Mouse (Mus musculus) G1E-ER4 (cell line): ENCODE results near the gene Prdm9. TPM values are rescaled to one million over a fixed set of nuclear protein-coding genes. Genes with fewer than 3 reads are reported as not detected.

ENCODE experiments used
- GATA1 ChIP-seq: IDR thresholded peaks from one replicate; pipeline ENCODE4 v1.8.0; 2012; ENCODE audit warnings: low read length, inconsistent platforms
- polyA plus RNA-seq: library from polyadenylated mRNA; stranded (reverse); fragments of >175 nt; gene quantifications from 2 replicates; pipeline ENCODE4 v1.2.3, GENCODE M21; 2012

Prdm9 gene
- polyA plus RNA-seq, result 0.41 and 0.63 TPM in 2 replicates

DNA sequence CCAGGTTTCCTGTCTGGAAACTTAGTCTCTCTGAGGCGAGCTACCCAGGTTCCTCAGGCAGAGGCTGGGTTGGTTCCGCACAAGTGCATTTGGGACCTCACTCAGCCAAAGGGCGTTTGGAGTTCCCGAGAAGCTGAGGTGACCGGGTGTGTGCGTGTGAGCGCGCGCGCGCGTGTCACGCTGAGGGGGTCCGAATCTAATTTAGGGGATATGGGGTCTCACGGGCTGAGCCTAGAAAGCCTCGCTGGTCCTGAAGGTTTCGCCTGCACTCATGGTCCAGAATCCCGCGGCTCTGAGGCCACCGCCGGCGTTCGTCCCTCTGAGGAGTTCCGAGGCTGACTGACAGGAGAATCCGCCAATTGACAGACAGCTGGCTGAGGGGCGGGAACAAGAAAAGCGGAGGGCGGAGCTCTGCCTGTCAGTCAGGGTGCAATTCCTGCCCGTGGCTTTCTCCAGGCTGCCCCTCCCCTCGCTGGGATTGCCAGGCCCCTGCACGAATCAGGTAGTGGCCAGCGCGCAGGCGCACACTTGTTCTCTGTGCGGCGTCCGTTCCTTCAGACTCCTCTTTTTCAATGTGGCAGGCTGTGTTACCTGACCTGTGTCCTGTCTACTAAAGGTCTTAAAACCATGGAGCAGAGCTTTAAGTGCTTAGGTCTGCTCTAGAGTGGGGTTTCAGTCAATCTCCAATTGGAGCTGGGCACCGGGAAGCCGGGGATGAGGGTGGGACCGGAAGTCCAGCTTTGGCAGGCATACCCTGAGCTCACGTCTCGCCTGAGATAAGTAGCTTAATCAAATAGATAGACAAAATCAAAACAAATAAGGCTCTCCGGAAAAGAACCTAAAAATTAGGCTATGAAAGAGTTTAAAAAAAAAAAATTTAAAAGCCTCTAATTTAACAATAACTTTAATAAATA lies at the start of gene Prdm9:
TSS of gene Prdm9 (minus strand) at position 341 of the 914 bp plus-strand sequence.
- no peak for TF ChIP-seq GATA1

GRCm38 (mm10) chr17:15599496-15599895 lies 35.3 kb upstream of the Prdm9 start:
- no peak for TF ChIP-seq GATA1

- no peak for TF ChIP-seq GATA1
These were observed 27.2 kb upstream of the Prdm9 start for GRCm38 (mm10) chr17:15591216-15591881.

DNA sequence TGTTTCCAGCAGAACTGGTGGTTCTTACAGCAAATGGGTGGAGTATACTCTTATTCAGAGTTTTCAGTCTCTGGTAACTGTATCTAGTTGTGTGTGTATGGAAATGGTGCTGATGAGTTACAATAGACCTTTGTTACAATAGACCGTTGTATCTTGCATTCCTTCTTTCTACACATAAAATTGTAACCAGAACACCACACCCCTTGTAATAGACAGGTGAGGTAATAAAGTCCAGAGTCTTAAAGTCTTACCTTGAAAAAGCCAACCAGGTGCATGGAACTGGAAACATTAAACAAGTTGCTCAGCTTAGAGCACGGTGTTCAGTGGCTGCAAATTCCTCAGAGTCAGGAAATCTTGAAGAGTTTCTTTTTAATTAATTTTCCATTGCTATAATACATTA lies 24.0 kb upstream of the Prdm9 start:
- TF ChIP-seq GATA1, result no peak

DNA sequence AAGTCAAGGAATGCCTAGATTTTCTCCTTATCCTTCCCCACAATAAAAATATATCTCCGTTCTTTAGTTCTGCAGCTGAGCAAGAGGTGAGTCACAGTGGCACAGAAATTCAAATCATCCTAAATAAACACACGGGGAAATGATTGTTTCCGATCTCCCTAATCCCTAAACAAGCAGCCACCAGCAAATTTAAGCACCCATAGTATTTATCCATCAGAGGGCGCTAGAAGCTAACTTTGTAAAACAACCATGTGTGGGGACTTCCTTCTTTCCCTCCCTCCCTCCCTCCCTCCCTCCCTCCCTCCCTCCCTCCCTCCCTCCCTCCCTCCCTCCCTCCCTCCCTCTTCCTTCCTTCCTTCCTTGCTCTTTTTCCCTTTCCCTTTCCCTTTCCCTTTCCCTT lies 21.5 kb upstream of the Prdm9 start:
- TF ChIP-seq GATA1, result no peak

DNA sequence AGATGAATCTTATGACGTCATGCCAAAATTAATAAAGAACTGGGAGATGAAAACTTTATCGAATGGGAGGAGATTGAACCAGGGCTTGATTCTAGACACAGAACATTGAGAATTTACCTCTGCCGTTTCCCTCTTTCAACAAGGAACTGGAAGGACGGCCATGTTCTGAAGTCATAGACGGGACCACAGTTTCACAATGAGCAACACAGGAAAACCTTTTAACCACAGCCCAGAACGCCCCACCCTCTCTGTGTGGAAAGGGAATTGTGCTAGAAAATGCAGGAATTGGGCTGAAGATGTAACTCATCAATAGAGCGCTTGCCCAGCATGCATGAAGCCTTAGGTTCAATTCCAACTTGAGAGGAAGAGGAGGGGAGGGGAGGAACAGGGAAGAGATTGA lies 18.9 kb upstream of the Prdm9 start:
- TF ChIP-seq GATA1, result no peak

DNA sequence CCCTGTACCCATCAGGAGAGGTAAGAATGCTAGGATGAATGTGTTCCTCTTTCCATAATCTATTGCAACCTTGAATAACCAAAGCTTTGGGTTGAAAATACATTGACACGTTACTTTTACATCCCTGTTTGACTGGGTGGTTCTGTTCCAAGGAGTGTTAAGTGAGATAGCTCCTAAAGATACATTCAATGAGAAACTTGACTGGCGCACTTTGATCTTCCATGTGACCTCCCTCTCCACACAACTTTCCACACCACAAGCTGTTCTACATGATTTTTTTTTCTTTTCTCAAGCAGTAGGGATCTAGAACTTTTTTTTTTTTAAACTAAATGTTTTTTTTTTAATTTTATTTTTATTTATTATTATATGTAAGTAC lies 15.9 kb upstream of the Prdm9 start:
- TF ChIP-seq GATA1, result no peak

DNA sequence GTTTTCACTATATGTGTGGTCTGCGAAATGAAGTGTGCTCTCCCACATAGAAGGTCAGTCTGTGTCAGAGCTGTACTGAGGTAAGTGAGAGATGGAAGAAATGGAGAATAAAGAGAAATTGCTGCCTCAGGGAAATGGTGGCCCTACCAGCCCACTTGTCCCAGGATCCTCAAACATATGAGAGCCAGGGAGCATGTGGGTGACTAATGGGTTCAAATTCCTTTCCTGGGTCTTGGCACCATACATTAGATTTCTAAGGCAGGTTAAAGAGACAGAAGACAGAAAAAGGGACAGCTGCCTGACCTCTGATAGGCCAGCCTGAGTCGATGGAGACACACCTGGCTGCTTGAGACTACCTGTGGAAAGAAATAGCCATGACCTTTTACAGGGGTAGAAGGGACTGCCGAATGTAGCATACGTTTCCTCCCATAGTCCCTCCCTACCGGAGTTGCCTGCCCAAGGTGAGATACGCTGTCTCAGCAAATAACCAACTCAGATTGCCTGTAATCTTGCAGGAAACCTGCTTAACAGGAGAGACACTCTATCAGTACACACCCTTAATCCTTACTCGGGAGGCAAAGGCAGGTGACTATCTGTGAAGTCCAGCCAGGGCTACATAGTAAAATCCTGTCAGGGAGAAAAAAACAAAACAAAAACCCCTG lies 15.4 kb upstream of the Prdm9 start:
- TF ChIP-seq GATA1, result no peak

GRCm38 (mm10) chr17:15577291-15577694 lies 13.1 kb upstream of the Prdm9 start:
- no peak for TF ChIP-seq GATA1

GRCm38 (mm10) chr17:15575056-15575455 lies 10.9 kb upstream of the Prdm9 start:
- no peak for TF ChIP-seq GATA1

DNA sequence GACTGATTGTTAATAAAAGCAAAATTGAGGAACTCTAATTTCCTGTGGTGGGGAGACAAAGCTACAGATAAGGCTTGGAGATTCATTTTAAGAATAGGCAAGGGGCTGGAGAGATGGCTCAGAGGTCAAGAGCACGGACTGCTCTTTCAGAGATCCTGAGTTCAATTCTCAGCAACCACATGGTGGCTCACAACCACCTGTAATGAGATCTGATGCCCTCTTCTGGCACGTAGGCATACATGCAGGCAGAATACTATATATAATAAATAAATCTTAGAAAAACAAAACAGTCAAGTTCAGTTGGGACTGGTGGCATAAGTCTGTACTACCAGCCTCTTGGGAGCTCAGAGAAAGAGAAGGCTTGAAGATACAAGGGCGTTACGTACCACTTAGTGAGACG lies 2.8 kb upstream of the Prdm9 start:
- no peak for TF ChIP-seq GATA1

DNA sequence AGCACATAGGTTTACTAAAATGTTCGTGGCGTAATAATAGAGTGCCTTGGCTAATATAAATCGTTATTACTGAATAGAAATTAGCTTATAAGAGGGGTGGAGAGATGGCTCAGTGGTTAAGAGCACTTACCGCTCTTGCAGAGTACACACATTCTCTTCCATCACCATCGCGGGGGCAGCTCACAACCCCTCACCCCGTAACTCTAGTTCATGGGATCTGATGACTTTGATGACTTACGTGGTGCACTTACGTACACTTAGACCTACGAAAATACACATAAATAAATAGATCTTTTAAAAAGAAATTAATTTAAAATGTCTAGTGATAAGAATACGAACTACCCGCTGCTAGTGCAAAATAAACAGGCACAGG lies 760 bp upstream of the Prdm9 start:
- TF ChIP-seq GATA1, result no peak

DNA sequence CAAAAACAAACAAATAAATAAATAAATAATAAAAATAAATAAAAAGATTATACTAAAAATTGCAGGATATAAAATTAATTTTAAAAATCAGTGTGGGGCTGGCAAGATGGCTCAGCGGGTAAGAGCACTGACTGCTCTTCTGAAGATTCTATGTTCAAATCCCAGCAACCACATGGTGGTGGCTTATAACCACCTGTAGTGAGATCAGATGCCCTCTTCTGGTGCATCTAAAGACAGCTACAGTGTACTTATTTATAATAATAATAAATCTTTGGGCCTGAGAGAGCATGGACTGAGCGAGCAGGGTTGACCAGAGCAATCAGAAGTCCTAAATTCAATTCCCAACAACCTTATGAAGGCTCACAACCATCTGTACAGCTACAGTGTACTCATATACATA lies 4.2 kb downstream of the Prdm9 start:
- no peak for TF ChIP-seq GATA1

DNA sequence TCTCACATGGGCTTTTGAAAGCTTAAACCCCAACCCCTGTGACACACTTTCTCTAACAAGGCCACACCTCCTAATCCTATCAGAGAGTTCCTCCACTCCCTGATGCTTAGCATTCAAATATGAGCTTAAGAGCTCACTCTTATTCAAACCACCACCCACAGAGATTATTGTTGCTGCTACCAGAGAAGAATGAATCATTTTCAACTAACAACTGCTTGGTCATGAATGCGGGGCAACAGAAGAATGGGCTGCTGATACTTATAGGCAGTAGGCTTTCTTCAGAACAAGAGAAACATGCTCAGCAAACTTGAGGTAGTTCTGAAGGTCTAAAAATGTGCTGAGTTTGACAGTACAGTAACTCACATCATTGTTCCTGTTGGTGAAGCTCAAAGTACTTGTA lies 14.4 kb downstream of the Prdm9 start:
- no peak for TF ChIP-seq GATA1

DNA sequence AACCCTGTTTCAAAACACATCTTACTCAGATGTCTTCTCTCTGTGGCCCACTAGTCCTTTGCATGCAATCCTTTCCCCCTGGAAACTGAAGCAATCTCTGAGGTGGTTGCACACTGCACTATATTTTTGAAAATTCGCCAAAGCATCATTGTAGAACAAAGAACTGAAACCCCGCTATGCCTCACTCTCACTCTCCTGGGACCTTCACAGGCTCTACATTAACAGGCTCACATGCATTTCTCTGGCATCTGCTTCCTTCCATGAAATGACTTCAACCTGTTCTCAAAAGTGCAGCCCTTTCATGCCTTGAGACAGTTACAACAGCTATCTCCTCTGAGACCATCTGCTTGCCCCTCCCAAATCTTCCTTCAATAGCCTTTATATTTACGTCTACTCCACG lies 17.7 kb downstream of the Prdm9 start:
- no peak for TF ChIP-seq GATA1

DNA sequence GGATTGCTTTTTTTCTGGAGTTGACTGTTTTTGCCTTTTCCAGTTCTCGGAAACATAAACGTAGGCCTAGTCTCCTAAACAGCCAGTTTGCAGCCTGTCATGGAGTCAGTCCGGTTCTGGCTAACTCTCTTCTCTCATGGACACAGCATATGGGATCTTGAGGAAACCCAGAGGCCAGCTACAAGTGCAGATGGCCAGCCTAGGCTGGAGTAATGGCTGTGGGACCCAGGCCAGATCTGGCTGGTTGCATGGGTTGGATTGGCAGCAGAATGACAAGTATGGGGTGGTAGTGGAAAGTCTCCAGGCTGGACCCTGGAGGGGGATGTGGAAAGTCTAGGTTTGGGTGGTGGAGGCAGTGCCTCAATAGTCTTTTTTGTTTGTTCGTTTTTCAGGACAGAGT lies 23.8 kb downstream of the Prdm9 start:
- TF ChIP-seq GATA1, result no peak

GRCm38 (mm10) chr17:15536457-15536904 lies 27.7 kb downstream of the Prdm9 start:
- TF ChIP-seq GATA1, result no peak
